Mouse (Mus musculus): ENCODE results near the gene Slc39a5. TPM values are rescaled to one million over a fixed set of nuclear protein-coding genes. Genes with fewer than 3 reads are reported as not detected.

The Slc39a5 gene
- polyA plus RNA-seq, 1 experiment from 2014 or later = not detected

GRCm38 (mm10) chr10:128408591-128409535 lies 7.8 kb upstream of the Slc39a5 start:
- peak overlapping the region; percentile 73 for H3K9ac ChIP-seq (replicated peaks)
- H3K4me3 ChIP-seq = peak overlapping the region; percentile 96
- H3K36me3 ChIP-seq = peaks cover 34% of the 10 kb centered on the region
- H3K4me1 ChIP-seq = peaks cover 41% of the 10 kb centered on the region
- peak overlapping the region; percentile 81 for H3K4me2 ChIP-seq (replicated peaks)
- WGBS = 21% methylated on average over 35 of the region's 35 CpGs
- H3K9me3 ChIP-seq = no peaks in the 10 kb centered on the region
- peak overlapping the region; percentile 83 for H3K27ac ChIP-seq (replicated peaks)
- ATAC-seq (ENCODE audit: low FRiP score, low read depth) = no peak; the same call in none of the 2 replicates
- no peaks in the 10 kb centered on the region for H3K27me3 ChIP-seq

- no peaks in the 10 kb centered on the region for H3K9me3 ChIP-seq
- H3K4me2 ChIP-seq (replicated peaks) = no peak overlapping the region
- 96% methylated on average over 7 of the region's 7 CpGs for whole genome bisulfite sequencing
- H3K27me3 ChIP-seq = no peaks in the 10 kb centered on the region
- H3K4me3 ChIP-seq = no peak overlapping the region
- H3K4me1 ChIP-seq = peaks cover 10% of the 10 kb centered on the region
- peaks cover 36% of the 10 kb centered on the region for H3K36me3 ChIP-seq
- ATAC-seq (ENCODE audit: low FRiP score, low read depth) = no peak
- H3K27ac ChIP-seq (replicated peaks) = no peak overlapping the region
- no peak overlapping the region for H3K9ac ChIP-seq (replicated peaks)
Measured at GRCm38 (mm10) chr10:128403931-128404330, 2.9 kb upstream of the Slc39a5 start.

- Histone ChIP-seq H3K4me1 (peaks cover 13% of the 10 kb centered on the region), H3K9me3 (no peaks in the 10 kb centered on the region), H3K36me3 (peaks cover 26% of the 10 kb centered on the region), H3K4me3 (no peak overlapping the region), H3K4me2 (replicated peaks) (no peak overlapping the region), H3K27me3 (no peaks in the 10 kb centered on the region), H3K27ac (replicated peaks) (no peak overlapping the region), H3K9ac (replicated peaks) (no peak overlapping the region)
- ATAC-seq (ENCODE audit: low FRiP score, low read depth) = no peak
- 80% methylated on average over 9 of the region's 9 CpGs for WGBS
Measured at GRCm38 (mm10) chr10:128401638-128402037, 609 bp upstream of the Slc39a5 start.

DNA sequence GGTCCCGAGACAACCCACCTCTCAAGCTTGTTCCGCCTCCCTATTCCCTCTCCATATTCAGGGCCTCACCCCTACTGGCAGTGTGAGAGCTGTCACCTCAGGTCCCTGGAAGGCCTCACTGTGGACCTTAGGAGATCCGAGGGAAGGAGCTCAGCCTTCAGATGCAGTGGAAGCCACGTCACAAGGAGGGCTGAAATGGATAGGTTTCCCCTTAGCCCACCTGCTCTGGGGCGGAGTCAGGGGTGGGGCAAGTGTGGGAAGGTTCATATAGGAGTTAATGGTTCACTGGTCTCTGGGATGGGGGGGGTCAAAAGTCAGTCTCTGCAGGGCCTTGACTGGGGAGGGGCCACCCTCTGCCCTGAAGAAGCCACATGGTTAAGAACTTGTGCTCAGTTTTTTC lies 691 bp downstream of the Slc39a5 start:
- no peak overlapping the region for H3K4me3 ChIP-seq
- H3K27ac ChIP-seq (replicated peaks) = 0 out of 2 replicates have a peak overlapping the region, but pooled peaks have one; percentile 6
- H3K9ac ChIP-seq (replicated peaks) = no peak overlapping the region
- WGBS = 39% methylated on average over 5 of the region's 5 CpGs
- ATAC-seq (ENCODE audit: low FRiP score, low read depth) = no peak
- H3K9me3 ChIP-seq = no peaks in the 10 kb centered on the region
- H3K27me3 ChIP-seq = no peaks in the 10 kb centered on the region
- H3K4me1 ChIP-seq = peaks cover 13% of the 10 kb centered on the region
- H3K36me3 ChIP-seq = peaks cover 17% of the 10 kb centered on the region
- H3K4me2 ChIP-seq (replicated peaks) = no peak overlapping the region

- H3K4me1 ChIP-seq = peaks cover 21% of the 10 kb centered on the region
- H3K27me3 ChIP-seq = no peaks in the 10 kb centered on the region
- ATAC-seq (ENCODE audit: low FRiP score, low read depth) = peak; percentile 7; the same call in 1 of the 2 replicates
- peaks cover 28% of the 10 kb centered on the region for H3K36me3 ChIP-seq
- H3K27ac ChIP-seq (replicated peaks) = peak overlapping the region; percentile 54; the same call in 1 of the 2 replicates
- H3K4me2 ChIP-seq (replicated peaks) = no peak overlapping the region
- H3K9me3 ChIP-seq = no peaks in the 10 kb centered on the region
- H3K4me3 ChIP-seq = no peak overlapping the region
- peak overlapping the region; percentile 21; the same call in 1 of the 2 replicates for H3K9ac ChIP-seq (replicated peaks)
- WGBS = 68% methylated on average over 7 of the region's 7 CpGs
Measured at GRCm38 (mm10) chr10:128397466-128397865, 3.6 kb downstream of the Slc39a5 start.

GRCm38 (mm10) chr10:128396716-128397264 lies 4.2 kb downstream of the Slc39a5 start:
- Histone ChIP-seq H3K36me3 (peaks cover 35% of the 10 kb centered on the region), H3K27me3 (no peaks in the 10 kb centered on the region), H3K4me2 (replicated peaks) (no peak overlapping the region), H3K9ac (replicated peaks) (no peak overlapping the region), H3K4me3 (no peak overlapping the region), H3K9me3 (no peaks in the 10 kb centered on the region), H3K4me1 (peaks cover 21% of the 10 kb centered on the region), H3K27ac (replicated peaks) (0 out of 2 replicates have a peak overlapping the region, but pooled peaks have one; percentile 0)
- ATAC-seq (ENCODE audit: low FRiP score, low read depth) = no peak
- WGBS = 72% methylated on average over 10 of the region's 10 CpGs

GRCm38 (mm10) chr10:128396017-128396673 lies 4.9 kb downstream of the Slc39a5 start:
- H3K4me1 ChIP-seq = peaks cover 21% of the 10 kb centered on the region
- ATAC-seq (ENCODE audit: low FRiP score, low read depth) = no peak
- peaks cover 36% of the 10 kb centered on the region for H3K36me3 ChIP-seq
- H3K27me3 ChIP-seq = no peaks in the 10 kb centered on the region
- H3K27ac ChIP-seq (replicated peaks) = 0 out of 2 replicates have a peak overlapping the region, but pooled peaks have one; percentile 0
- H3K9ac ChIP-seq (replicated peaks) = no peak overlapping the region
- no peak overlapping the region for H3K4me3 ChIP-seq
- H3K4me2 ChIP-seq (replicated peaks) = no peak overlapping the region
- WGBS = 68% methylated on average over 11 of the region's 11 CpGs
- no peaks in the 10 kb centered on the region for H3K9me3 ChIP-seq

GRCm38 (mm10) chr10:128391850-128392249 lies 9.2 kb downstream of the Slc39a5 start:
- no peak overlapping the region for H3K27ac ChIP-seq (replicated peaks)
- H3K27me3 ChIP-seq = no peaks in the 10 kb centered on the region
- H3K9ac ChIP-seq (replicated peaks) = no peak overlapping the region
- H3K36me3 ChIP-seq = peaks cover 76% of the 10 kb centered on the region
- ATAC-seq (ENCODE audit: low FRiP score, low read depth) = no peak
- H3K4me3 ChIP-seq = no peak overlapping the region
- H3K9me3 ChIP-seq = no peaks in the 10 kb centered on the region
- 86% methylated on average over 6 of the region's 6 CpGs for WGBS
- H3K4me1 ChIP-seq = peaks cover 9% of the 10 kb centered on the region; the same call in 1 of the 2 replicates
- H3K4me2 ChIP-seq (replicated peaks) = no peak overlapping the region

DNA sequence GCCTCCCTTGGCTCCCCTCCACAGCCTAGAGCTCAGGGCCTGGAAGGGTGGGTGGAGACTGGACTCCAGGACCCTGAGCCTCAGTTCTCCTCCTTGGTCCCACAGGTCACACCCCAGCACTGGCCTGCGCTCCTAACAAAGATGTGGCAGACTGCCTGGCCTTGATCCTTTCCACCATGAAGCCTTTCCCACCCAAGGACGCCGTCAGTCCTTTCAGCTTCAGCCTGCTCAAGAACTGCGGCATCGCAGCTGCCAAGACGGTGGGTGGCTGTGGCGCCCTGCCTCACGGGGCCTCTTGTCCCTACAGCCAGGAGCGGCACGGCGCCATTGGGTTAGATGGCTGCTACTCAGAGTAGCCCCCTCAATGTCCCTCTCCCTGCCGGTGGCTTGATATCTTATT lies 10.7 kb downstream of the Slc39a5 start:
- Histone ChIP-seq H3K4me3 (no peak overlapping the region), H3K27ac (replicated peaks) (no peak overlapping the region), H3K4me1 (peaks cover 8% of the 10 kb centered on the region; the same call in 1 of the 2 replicates), H3K27me3 (no peaks in the 10 kb centered on the region), H3K4me2 (replicated peaks) (no peak overlapping the region), H3K9ac (replicated peaks) (no peak overlapping the region), H3K9me3 (no peaks in the 10 kb centered on the region), H3K36me3 (peaks cover 85% of the 10 kb centered on the region)
- 89% methylated on average over 12 of the region's 12 CpGs for WGBS
- no peak for ATAC-seq (ENCODE audit: low FRiP score, low read depth)

DNA sequence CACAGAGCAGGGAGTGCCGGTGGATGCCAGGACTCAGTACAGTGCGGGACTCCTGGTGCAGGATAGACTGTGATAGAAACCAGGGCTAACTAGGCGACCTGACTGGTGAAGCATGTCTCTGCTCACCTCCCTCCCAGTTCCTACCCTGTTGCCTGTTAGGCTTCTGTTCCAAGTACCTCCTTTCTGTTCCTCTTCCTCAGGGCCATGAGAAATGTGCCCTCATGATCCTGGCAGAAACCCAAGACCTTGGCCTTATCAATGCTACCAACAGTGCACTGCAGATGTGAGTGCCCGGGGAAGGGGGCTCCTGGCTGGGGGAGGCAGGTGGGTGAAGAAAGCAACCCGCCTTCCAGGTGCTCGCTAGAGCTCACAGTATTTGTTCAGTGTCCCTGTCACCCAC lies 11.5 kb downstream of the Slc39a5 start:
- no peaks in the 10 kb centered on the region for H3K27me3 ChIP-seq
- no peak overlapping the region for H3K4me3 ChIP-seq
- no peak for ATAC-seq (ENCODE audit: low FRiP score, low read depth)
- H3K9me3 ChIP-seq = no peaks in the 10 kb centered on the region
- H3K27ac ChIP-seq (replicated peaks) = no peak overlapping the region
- 92% methylated on average over 6 of the region's 6 CpGs for WGBS
- no peak overlapping the region for H3K4me2 ChIP-seq (replicated peaks)
- H3K4me1 ChIP-seq = peaks cover 8% of the 10 kb centered on the region; the same call in 1 of the 2 replicates
- no peak overlapping the region for H3K9ac ChIP-seq (replicated peaks)
- H3K36me3 ChIP-seq = peaks cover 93% of the 10 kb centered on the region

- H3K36me3 ChIP-seq = peaks cover 99% of the 10 kb centered on the region
- ATAC-seq (ENCODE audit: low FRiP score, low read depth) = no peak
- WGBS = 90% methylated on average over 14 of the region's 14 CpGs
Measured at GRCm38 (mm10) chr10:128388941-128389340, 12.1 kb downstream of the Slc39a5 start.

More at GRCm38 (mm10) chr10:128388941-128389340, 12.1 kb downstream of the Slc39a5 start:
- H3K4me2 ChIP-seq (replicated peaks) = no peak overlapping the region
- no peak overlapping the region for H3K9ac ChIP-seq (replicated peaks)
- H3K9me3 ChIP-seq = no peaks in the 10 kb centered on the region
- H3K4me1 ChIP-seq = peaks cover 7% of the 10 kb centered on the region; the same call in 1 of the 2 replicates
- H3K27ac ChIP-seq (replicated peaks) = no peak overlapping the region
- H3K27me3 ChIP-seq = no peaks in the 10 kb centered on the region
- no peak overlapping the region for H3K4me3 ChIP-seq

Measured in midbrain, embryonic 12.5 days (tissue).